Mouse (Mus musculus) heart, postnatal 0 days (tissue): ENCODE results near the gene Hs3st4. TPM values are rescaled to one million over a fixed set of nuclear protein-coding genes. Genes with fewer than 3 reads are reported as not detected.

Experiments used
- ATAC-seq: fragments of 200-750 bp; cut with Nextera tagmentation; 2 replicates; pipeline ENCODE4 v1.8.0; 2017; ENCODE audit warnings: low read depth, moderate number of reproducible peaks, moderate library complexity; ENCODE audit not compliant: insufficient read depth
- DNase-seq: peaks from one replicate; pipeline ENCODE4 v3.0.0-alpha.2; 2016; ENCODE audit warnings: low spot score
- H3K27ac ChIP-seq: fragments of 300-500 bp; sonication (generic); 2 replicates; pipeline ENCODE4 v1.5.1; 2014; ENCODE audit warnings: low read depth, mild to moderate bottlenecking
- H3K27me3 ChIP-seq: fragments of 300-500 bp; sonication (generic); 2 replicates; pipeline ENCODE4 v1.6.1; 2014; ENCODE audit warnings: low read length, mixed read lengths; ENCODE audit not compliant: control insufficient read depth, insufficient read depth
- H3K36me3 ChIP-seq: fragments of 300-500 bp; sonication (generic); replicated peaks from 2 replicates; pipeline ENCODE4 v1.6.1; 2014; ENCODE audit warnings: low read length, mixed read lengths; ENCODE audit not compliant: control insufficient read depth, insufficient read depth
- H3K4me1 ChIP-seq: fragments of 300-500 bp; sonication (generic); 2 replicates; pipeline ENCODE4 v1.6.1; 2014; ENCODE audit warnings: antibody characterized with exemption; ENCODE audit not compliant: control insufficient read depth, insufficient read depth
- H3K4me2 ChIP-seq: fragments of 300-500 bp; sonication (generic); 2 replicates; pipeline ENCODE4 v1.6.1; 2014; ENCODE audit warnings: low read depth, mild to moderate bottlenecking, low read length, moderate library complexity
- H3K4me3 ChIP-seq: fragments of 300-500 bp; sonication (generic); 2 replicates; pipeline ENCODE4 v1.5.1; 2014; ENCODE audit warnings: low read depth, low read length
- H3K9ac ChIP-seq: fragments of 300-500 bp; sonication (generic); replicated peaks from 2 replicates; pipeline ENCODE4 v1.6.1; 2014; ENCODE audit warnings: low read depth, low read length, mixed read lengths
- H3K9me3 ChIP-seq: fragments of 300-500 bp; sonication (generic); replicated peaks from 2 replicates; pipeline ENCODE4 v1.6.1; 2016; ENCODE audit warnings: low read length; ENCODE audit not compliant: control insufficient read depth
- CTCF ChIP-seq: IDR thresholded peaks from 2 replicates; pipeline ENCODE4 v1.5.1; 2016; ENCODE audit warnings: antibody characterized with exemption, control low read depth, low read depth
- EP300 ChIP-seq: IDR thresholded peaks from 2 replicates; pipeline ENCODE4 v1.6.1; 2016; ENCODE audit warnings: antibody characterized with exemption, low read depth
- WGBS: fragments of 180-500 bp; shearing (Covaris S2); extraction: QIAGEN DNeasy Blood & Tissue Kit; methylation state at CpG from one replicate; pipeline ENCODE4 v1.1.7; 2014; 5-methylcytosine and 5-hydroxymethylcytosine counted together
- polyA plus RNA-seq: library from polyadenylated mRNA; unstranded; fragments of >200 nt; fragmentation: Nextera tagmentation; extraction: Ambion mirVana; gene quantifications from 2 replicates; pipeline ENCODE4 v1.2.1, GENCODE M21; 2015
- total RNA-seq: library from RNA; depleted of rRNA; stranded (reverse); fragments of >200 nt; gene quantifications from 2 replicates; pipeline ENCODE4 v1.2.3, GENCODE M21; 2014; ENCODE audit warnings: low replicate concordance

Hs3st4 gene
- total and polyA plus RNA-seq, 2 experiments from 2014 or later: 0.34 to 0.52 TPM

GRCm38 (mm10) chr7:124170001-124170400, 187.3 kb downstream of the Hs3st4 start:
- no peaks in the 10 kb centered on the region for H3K4me1 ChIP-seq
- no peak for TF ChIP-seq CTCF
- TF ChIP-seq EP300: no peak

GRCm38 (mm10) chr7:124171992-124172391, 189.3 kb downstream of the Hs3st4 start:
- H3K27me3 ChIP-seq: no peaks in the 10 kb centered on the region
- H3K4me2 ChIP-seq: no peak overlapping the region
- H3K36me3 ChIP-seq: no peaks in the 10 kb centered on the region
- ATAC-seq: no peak
- no peak for TF ChIP-seq EP300
- TF ChIP-seq CTCF: no peak
- H3K9ac ChIP-seq: no peak overlapping the region
- H3K27ac ChIP-seq: no peak overlapping the region
- H3K4me1 ChIP-seq: no peaks in the 10 kb centered on the region
- no peak for DNase-seq
- no peak overlapping the region for H3K4me3 ChIP-seq
- H3K9me3 ChIP-seq: no peaks in the 10 kb centered on the region

More at GRCm38 (mm10) chr7:124170001-124170400, 187.3 kb downstream of the Hs3st4 start:
- Histone ChIP-seq H3K4me3 (no peak overlapping the region), H3K36me3 (no peaks in the 10 kb centered on the region), H3K27ac (no peak overlapping the region), H3K9ac (no peak overlapping the region), H3K4me2 (no peak overlapping the region), H3K9me3 (no peaks in the 10 kb centered on the region), H3K27me3 (no peaks in the 10 kb centered on the region)
- WGBS: 68% methylated on average over 2 of the region's 2 CpGs
- no peak for DNase-seq
- ATAC-seq: no peak

- Histone ChIP-seq H3K27ac (no peak overlapping the region), H3K36me3 (no peaks in the 10 kb centered on the region), H3K4me3 (no peak overlapping the region), H3K9ac (no peak overlapping the region), H3K4me1 (no peaks in the 10 kb centered on the region), H3K27me3 (no peaks in the 10 kb centered on the region), H3K4me2 (no peak overlapping the region), H3K9me3 (no peaks in the 10 kb centered on the region)
- ATAC-seq (no peak), DNase-seq (no peak)
- WGBS: 32% methylated on average over 3 of the region's 3 CpGs
- no peak for TF ChIP-seq CTCF
Observed at GRCm38 (mm10) chr7:124180926-124181325, 198.3 kb downstream of the Hs3st4 start.

GRCm38 (mm10) chr7:124184693-124185092, 202.0 kb downstream of the Hs3st4 start:
- Histone ChIP-seq H3K9me3 (no peaks in the 10 kb centered on the region), H3K27ac (no peak overlapping the region), H3K9ac (no peak overlapping the region), H3K36me3 (no peaks in the 10 kb centered on the region), H3K27me3 (no peaks in the 10 kb centered on the region), H3K4me2 (no peak overlapping the region), H3K4me3 (no peak overlapping the region), H3K4me1 (no peaks in the 10 kb centered on the region)
- DNase-seq (no peak), ATAC-seq (no peak)
- TF ChIP-seq CTCF (no peak), EP300 (no peak)
- 60% methylated on average over 1 of the region's 1 CpGs for WGBS

GRCm38 (mm10) chr7:124198811-124199570, 216.3 kb downstream of the Hs3st4 start:
- ATAC-seq (no peak), DNase-seq (peak; percentile 20)
- H3K27ac ChIP-seq: no peak overlapping the region
- no peak overlapping the region for H3K4me2 ChIP-seq
- 64% methylated on average over 6 of the region's 6 CpGs for WGBS
- no peaks in the 10 kb centered on the region for H3K4me1 ChIP-seq
- H3K36me3 ChIP-seq: no peaks in the 10 kb centered on the region
- H3K27me3 ChIP-seq: no peaks in the 10 kb centered on the region
- TF ChIP-seq CTCF (no peak), EP300 (no peak)
- H3K9ac ChIP-seq: no peak overlapping the region
- H3K4me3 ChIP-seq: no peak overlapping the region
- no peaks in the 10 kb centered on the region for H3K9me3 ChIP-seq

GRCm38 (mm10) chr7:124216921-124217320, 234.3 kb downstream of the Hs3st4 start:
- H3K4me1 ChIP-seq: no peaks in the 10 kb centered on the region
- no peaks in the 10 kb centered on the region for H3K36me3 ChIP-seq
- TF ChIP-seq CTCF: no peak
- TF ChIP-seq EP300: no peak
- no peak overlapping the region for H3K27ac ChIP-seq
- H3K9ac ChIP-seq: no peak overlapping the region
- H3K9me3 ChIP-seq: no peaks in the 10 kb centered on the region
- DNase-seq (no peak), ATAC-seq (no peak)
- no peak overlapping the region for H3K4me2 ChIP-seq
- WGBS: 80% methylated on average over 1 of the region's 1 CpGs
- H3K27me3 ChIP-seq: no peaks in the 10 kb centered on the region
- no peak overlapping the region for H3K4me3 ChIP-seq
